Mouse (Mus musculus) left cerebral cortex, postnatal 25 days (tissue): ENCODE measurements around the gene Capn5. TPM values are rescaled to one million over a fixed set of nuclear protein-coding genes. Genes with fewer than 3 reads are reported as not detected.
"Not testable (repeated sequence)": the region's sequence is repeated elsewhere in the genome, so short reads cannot be mapped to it uniquely, and the experiment has no call there.

ENCODE experiments used
- DNase-seq, 2 experiments: peaks; one replicate each; pipeline ENCODE4 v3.0.0; 2022; ENCODE audit warnings: low spot score in 2 of 2, mixed read lengths in 1 of 2
- intact Hi-C: fragments of 180-260 bp; cut with DNase I; formaldehyde crosslinking; loops from one replicate; pipeline ENCODE4 v1.15.1; 2025
- total RNA-seq, 2 experiments: library from RNA; stranded (reverse); gene quantifications; 2 replicates each; pipeline ENCODE4 v1.2.3; 2021

Capn5 gene
- total RNA-seq = 10 to 100 TPM; 33.4 to 37.9 TPM

- peak; percentile 55 to 66 for DNase-seq
- intact Hi-C loops = no loop called here
Observed at GRCm38 (mm10) chr7:98177929-98178559, at the start of gene Capn5. Gene Capn5, minus strand, starts transcription at chr7:98178274.

DNA sequence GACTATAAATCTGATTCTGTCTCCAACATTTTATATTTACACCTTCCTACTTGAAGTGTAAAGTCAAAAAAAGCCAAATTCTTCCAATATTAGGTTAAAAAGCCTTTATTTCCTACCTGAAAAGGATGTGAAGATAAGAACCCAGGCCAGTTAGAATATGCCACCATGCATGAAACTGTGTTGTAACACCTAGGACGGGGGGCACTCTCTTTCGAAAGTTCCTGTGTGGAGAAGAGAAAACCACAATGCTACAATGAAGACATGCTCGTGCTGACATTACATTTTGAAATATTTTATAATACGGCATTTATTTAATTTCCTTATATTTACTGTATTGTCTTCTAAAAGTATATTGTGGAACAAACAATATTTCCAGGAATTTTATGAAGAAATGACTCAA, 45.7 kb upstream of the Capn5 start:
- intact Hi-C loops = no loop called here
- no peak for DNase-seq

DNA sequence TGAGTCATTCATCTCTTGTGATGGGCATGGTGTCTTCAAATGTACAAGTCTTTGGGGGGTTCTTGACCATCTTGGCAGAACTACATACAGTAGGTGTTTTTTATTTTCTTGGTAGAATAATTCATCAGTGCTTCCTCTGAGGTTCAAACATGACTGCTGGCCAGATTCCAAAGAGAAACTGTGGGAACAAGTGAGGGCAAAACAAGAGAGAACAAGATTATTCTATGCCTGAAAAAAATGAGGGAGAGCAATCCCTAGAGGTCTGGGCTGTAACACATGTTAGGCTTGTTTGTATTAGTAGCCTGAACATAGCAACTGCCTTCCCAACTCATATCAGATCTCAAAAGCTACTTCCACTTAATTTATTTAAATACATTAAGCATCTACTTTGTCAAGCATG, 38.6 kb upstream of the Capn5 start:
- intact Hi-C loops = no loop called here
- no peak for DNase-seq

DNA sequence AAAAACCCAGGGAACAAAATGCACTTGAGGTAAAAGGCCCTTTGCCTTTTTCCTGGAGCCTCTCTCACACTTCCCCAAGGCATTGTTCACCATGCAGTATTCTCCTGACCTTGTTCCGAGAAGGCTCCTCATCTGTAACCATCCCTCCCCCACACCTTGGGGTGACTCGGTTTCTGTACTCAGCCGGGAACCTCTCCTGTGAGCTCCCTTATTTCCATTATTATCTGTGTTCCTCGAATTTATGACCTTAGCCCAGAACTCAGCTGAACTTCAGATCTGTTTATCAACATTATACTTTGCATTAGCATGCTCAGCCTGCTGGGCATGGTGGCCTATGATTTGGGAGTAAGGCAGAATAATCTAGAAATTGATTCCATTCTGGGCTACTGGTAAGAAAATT, 24.9 kb upstream of the Capn5 start:
- intact Hi-C loops = no loop called here
- DNase-seq = no peak

GRCm38 (mm10) chr7:98201493-98202028, 23.5 kb upstream of the Capn5 start:
- intact Hi-C loops = no loop called here
- no peak for DNase-seq

GRCm38 (mm10) chr7:98200396-98200795, 22.3 kb upstream of the Capn5 start:
- DNase-seq = no peak

DNA sequence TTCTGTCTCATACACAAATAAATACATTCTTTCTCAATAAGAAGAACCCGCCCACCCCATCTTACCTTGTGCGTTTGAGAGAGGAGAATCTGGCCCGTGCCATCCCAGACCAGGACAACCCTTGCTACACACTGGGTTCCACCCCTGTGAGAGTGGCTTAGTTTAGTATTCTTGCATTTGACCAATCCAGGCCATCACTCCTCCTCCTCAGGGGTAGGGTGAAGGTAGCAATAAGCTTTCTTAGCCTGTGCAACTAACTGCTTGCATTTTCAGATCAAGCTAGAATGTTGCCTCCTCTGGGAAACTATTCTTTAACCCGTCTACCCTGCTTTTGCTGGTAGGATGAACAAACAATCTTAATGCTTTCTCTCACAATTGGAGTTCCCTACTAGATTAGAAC, 21.3 kb upstream of the Capn5 start, which contains the start of gene B3gnt6:
B3gnt6 (minus strand) TSS at position 101 of the 400 bp plus-strand sequence.
- intact Hi-C loops = no loop called here
- no peak for DNase-seq

More at GRCm38 (mm10) chr7:98200396-98200795, 22.3 kb upstream of the Capn5 start:
- intact Hi-C loops = no loop called here

- DNase-seq = no peak
- intact Hi-C loops = no loop called here
Observed at GRCm38 (mm10) chr7:98195151-98195801, 17.2 kb upstream of the Capn5 start.

- DNase-seq = peak; percentile 42 to 50
Observed at GRCm38 (mm10) chr7:98194026-98194792, 16.1 kb upstream of the Capn5 start.

GRCm38 (mm10) chr7:98193515-98194025, 15.5 kb upstream of the Capn5 start:
- intact Hi-C loops = loop anchor here (2.0 kb wide), 1 partner anchor 39 kb away; no protein-coding TSS in a partner anchor
- DNase-seq = peak; percentile 30 to 39

More at GRCm38 (mm10) chr7:98194026-98194792, 16.1 kb upstream of the Capn5 start:
- intact Hi-C loops = no loop called here

DNA sequence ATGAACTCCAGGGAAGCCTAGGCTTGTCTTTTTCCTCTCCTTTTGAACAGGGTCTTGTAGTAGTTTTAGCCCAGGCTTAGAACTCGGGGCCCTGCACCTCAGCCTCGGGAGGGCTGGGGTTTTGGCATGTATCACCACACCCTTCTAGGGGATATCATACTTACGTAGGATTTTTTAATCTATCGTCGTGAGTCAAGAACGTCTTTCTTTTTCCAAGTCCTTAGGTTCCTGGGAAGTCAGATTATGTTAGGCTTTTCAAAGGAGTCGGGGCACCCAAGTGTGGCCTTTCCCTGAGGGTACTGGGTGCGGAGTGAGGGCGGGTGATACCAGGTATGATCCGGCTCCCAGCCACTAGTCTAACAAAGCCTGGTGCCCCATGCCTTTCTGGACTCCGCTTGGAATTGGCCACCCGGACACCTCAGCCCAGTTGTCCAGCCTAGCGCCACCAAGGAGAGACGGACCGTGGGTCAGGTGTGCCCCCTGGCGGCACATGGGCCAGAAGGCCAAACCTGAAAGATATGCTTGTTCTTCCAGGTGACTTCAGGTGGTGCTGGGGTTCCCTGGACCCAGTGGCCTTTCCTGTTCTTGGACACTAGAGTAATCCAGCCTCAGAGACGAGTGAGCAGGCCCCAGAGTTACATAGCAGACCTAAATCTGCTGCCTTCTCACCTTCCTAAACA, 13.6 kb upstream of the Capn5 start:
- no peak for DNase-seq
- intact Hi-C loops = loop anchor here (2.0 kb wide), 1 partner anchor 37 kb away; no protein-coding TSS in a partner anchor

- DNase-seq = no peak
- intact Hi-C loops = no loop called here
Observed at GRCm38 (mm10) chr7:98190578-98190977, 12.5 kb upstream of the Capn5 start.

GRCm38 (mm10) chr7:98189745-98190144, 11.7 kb upstream of the Capn5 start:
- DNase-seq = no peak
- intact Hi-C loops = no loop called here

DNA sequence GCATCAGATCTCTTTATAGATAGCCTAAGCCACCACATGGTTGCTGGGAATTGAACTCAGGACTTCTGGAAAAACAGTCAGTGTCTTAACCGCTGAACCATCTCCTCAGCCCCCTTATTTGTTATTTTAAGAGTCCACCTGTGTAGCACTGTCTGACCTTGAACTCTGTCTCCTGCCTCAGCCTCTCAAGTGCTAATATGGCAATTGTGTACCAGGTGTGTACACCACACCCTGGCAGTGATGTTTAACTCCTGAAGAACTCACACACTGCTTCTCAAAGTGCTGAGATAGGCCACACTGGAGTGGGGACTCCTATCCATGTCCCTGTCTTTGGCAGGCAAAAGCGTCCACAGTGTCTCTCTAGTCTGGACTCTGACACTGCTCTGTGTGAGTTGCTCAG, 10.6 kb upstream of the Capn5 start:
- DNase-seq = no peak
- intact Hi-C loops = no loop called here

- intact Hi-C loops = no loop called here
- no peak for DNase-seq
Observed at GRCm38 (mm10) chr7:98188238-98188637, 10.2 kb upstream of the Capn5 start.

GRCm38 (mm10) chr7:98187332-98187731, 9.3 kb upstream of the Capn5 start:
- DNase-seq, intact Hi-C loops: not testable (repeated sequence)

- intact Hi-C loops = no loop called here
- peak in 1 of 2 experiments; percentile 18 for DNase-seq
Observed at GRCm38 (mm10) chr7:98186637-98187036, 8.6 kb upstream of the Capn5 start.

DNA sequence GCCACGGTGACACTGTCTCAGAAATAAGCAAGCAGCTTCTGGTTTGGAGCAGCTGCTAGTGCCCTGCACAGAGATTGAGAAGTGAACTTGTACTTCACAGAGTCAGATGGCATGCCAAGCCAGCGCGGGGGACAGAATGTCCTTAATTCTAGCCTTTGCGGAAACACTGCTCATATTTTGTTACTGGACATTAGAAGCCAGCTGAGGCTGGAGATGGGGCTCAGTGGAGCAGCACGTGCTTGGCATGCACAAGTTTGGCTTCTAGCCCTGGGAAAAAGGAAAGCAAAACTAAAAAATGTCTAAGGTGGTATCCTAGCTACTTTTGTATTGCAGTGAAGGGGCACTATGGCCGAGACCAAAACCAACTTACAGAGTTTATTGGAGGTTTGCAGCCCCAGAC, 7.3 kb upstream of the Capn5 start:
- intact Hi-C loops = no loop called here
- DNase-seq = no peak

- intact Hi-C loops = no loop called here
- DNase-seq = no peak
Observed at GRCm38 (mm10) chr7:98178560-98179231, 622 bp upstream of the Capn5 start.
